12 mouse cellular contexts compared by ENCODE assay signal in the genomic region with DNA sequence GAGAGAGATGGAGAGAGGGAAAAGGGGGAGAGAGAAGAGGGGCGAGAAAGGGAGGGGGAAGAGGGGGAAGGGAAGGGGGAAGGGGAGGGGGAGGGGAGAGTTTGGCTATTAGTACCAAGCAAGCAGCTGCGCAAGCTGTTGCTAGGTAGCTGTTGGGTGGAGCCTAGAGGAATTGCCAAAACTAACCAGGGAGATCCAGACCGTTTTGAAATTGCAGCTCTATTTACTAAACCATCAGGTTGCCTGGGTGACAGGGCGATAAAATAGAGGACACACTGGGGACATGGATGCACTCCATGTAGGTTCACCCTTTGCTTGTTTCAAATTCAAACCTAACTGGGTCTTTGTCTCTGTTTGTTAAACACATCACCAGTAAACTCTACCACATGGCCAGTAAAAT. TPM values are rescaled to one million over a fixed set of nuclear protein-coding genes. Genes with fewer than 3 reads are reported as not detected.
DNase-seq lines count a peak whose midpoint lies in the region; ATAC-seq and TF ChIP-seq lines count a peak whose summit lies in the region.
"Had no signal": no experiment of that assay in that cellular context is flagged by ENCODE, and none has a peak within 500 bp of the region (broad histone marks: within the 10 kb centered on the region; RNA-seq: fewer than 3 reads in every experiment).

No protein-coding gene starts in this region.

- no peaks in the 10 kb centered on the region for H3K27me3 ChIP-seq in lung, embryonic 14.5 days (ENCODE audit: insufficient read depth, low read length)
- H3K27me3 ChIP-seq in myocyte (ENCODE audit: control insufficient read depth, insufficient read depth, insufficient read length): peaks cover 5% of the 10 kb centered on the region
- H3K27me3 ChIP-seq: stomach, embryonic 15.5 days had no signal

- no peak for ATAC-seq in lung, embryonic 14.5 days (ENCODE audit: insufficient read depth)

- TF ChIP-seq CTCF in lung, embryonic 14.5 days (IDR thresholded peaks at IDR 0.05; ENCODE audit: low read depth): no peak
- TF ChIP-seq CTCF in lung, adult 2 months (IDR thresholded peaks at IDR 0.05; ENCODE audit: insufficient read depth, low read length): no peak

- intact Hi-C loops in heart, postnatal 25 days (cut with DNase I): loop anchor here (2.0 to 5.0 kb wide), 2 partner anchors 36 to 248 kb away; no protein-coding TSS in a partner anchor

- peak; percentile 37 for DNase-seq in embryo, embryonic 10.5 days (ENCODE audit: low spot score)
- no peak for DNase-seq in embryo, embryonic 9.5 days (ENCODE audit: extremely low spot score)
- peak; percentile 39 for DNase-seq in lung, embryonic 14.5 days
- DNase-seq in lung, adult 2 months: no peak
- peak; percentile 40 for DNase-seq in heart, postnatal 25 days (ENCODE audit: low spot score)
- no peak for DNase-seq in right cerebral cortex, postnatal 36 days (ENCODE audit: low spot score in 2 of 2)
- DNase-seq in layer of hippocampus, adult 11-12 months (ENCODE audit: low spot score): no peak

- H3ac ChIP-seq in myocyte (ENCODE audit: control insufficient read depth, insufficient read length): no peak overlapping the region

- no peaks in the 10 kb centered on the region for H3K9me3 ChIP-seq in lung, embryonic 14.5 days (ENCODE audit: low read depth, low read length)
- H3K9me3 ChIP-seq: embryonic facial prominence, embryonic 12.5 days; stomach, embryonic 15.5 days had no signal

- 27% methylated on average over 4 of the region's 4 CpGs for WGBS in lung, embryonic 14.5 days
- 33% methylated on average over 4 of the region's 4 CpGs for WGBS in lung, adult 2 months

- H3K27ac ChIP-seq in lung, embryonic 14.5 days (ENCODE audit: low read depth): no peak overlapping the region
- H3K27ac ChIP-seq: embryonic facial prominence, embryonic 12.5 days; left cerebral cortex, adult 2 months; stomach, embryonic 15.5 days had no signal

- no peaks in the 10 kb centered on the region for H3K36me3 ChIP-seq in lung, embryonic 14.5 days (ENCODE audit: insufficient read depth)
- no peaks in the 10 kb centered on the region for H3K36me3 ChIP-seq in myocyte (ENCODE audit: control insufficient read depth, insufficient read depth)
- H3K36me3 ChIP-seq: embryonic facial prominence, embryonic 12.5 days; stomach, embryonic 15.5 days had no signal

- peaks cover 3% of the 10 kb centered on the region; the same call in 1 of the 2 replicates for H3K4me1 ChIP-seq in lung, embryonic 14.5 days (ENCODE audit: insufficient read depth)
- peaks cover 5% of the 10 kb centered on the region; the same call in 1 of the 2 replicates for H3K4me1 ChIP-seq in lung, adult 2 months (ENCODE audit: control insufficient read depth, insufficient read depth, low read length)

- H3K4me2 ChIP-seq in lung, embryonic 14.5 days: no peak overlapping the region
- peak overlapping the region; percentile 45 for H3K4me2 ChIP-seq in myocyte (ENCODE audit: low read depth)
- H3K4me2 ChIP-seq: embryonic facial prominence, embryonic 12.5 days; stomach, embryonic 15.5 days had no signal

- H3K4me3 ChIP-seq in lung, embryonic 14.5 days (ENCODE audit: low read depth, low read length): no peak overlapping the region
- no peak overlapping the region for H3K4me3 ChIP-seq in lung, adult 2 months (replicated peaks; ENCODE audit: extremely low read depth, low read depth, low read length)
- H3K4me3 ChIP-seq in myocyte: no peak overlapping the region
- H3K4me3 ChIP-seq: embryonic facial prominence, embryonic 12.5 days; left cerebral cortex, adult 2 months; stomach, embryonic 15.5 days had no signal

- H3K79me2 ChIP-seq in myocyte (ENCODE audit: control insufficient read depth, insufficient read depth): no peaks in the 10 kb centered on the region

- no peak overlapping the region for H3K9ac ChIP-seq in lung, embryonic 14.5 days
- H3K9ac ChIP-seq: embryonic facial prominence, embryonic 12.5 days; stomach, embryonic 15.5 days had no signal

- no peak for TF ChIP-seq POLR2A in lung, adult 2 months (IDR thresholded peaks at IDR 0.05; ENCODE audit: borderline replicate concordance, extremely low read depth, low read depth, low read length)
- no peak for TF ChIP-seq POLR2A in myocyte (IDR thresholded peaks at IDR 0.05; ENCODE audit: insufficient read length, low read depth)

TF ChIP-seq in myocyte, 11 proteins besides CTCF, POLR2A, EP300 and RAD21:
- no peak for TF ChIP-seq TCF12 (IDR thresholded peaks at IDR 0.05; ENCODE audit: insufficient read depth, poor library complexity, severe bottlenecking)
- TF ChIP-seq SRF (IDR thresholded peaks at IDR 0.05; ENCODE audit: control insufficient read depth, insufficient read length, low read depth): no peak
- TF ChIP-seq MYOD1 (IDR thresholded peaks at IDR 0.05; ENCODE audit: control insufficient read depth in 1 of 3, insufficient read length in 2 of 3, low read depth in 2 of 3): no peak
- TF ChIP-seq POLR2AphosphoS2 (IDR thresholded peaks at IDR 0.05; ENCODE audit: insufficient read length, low read depth): no peak
- TF ChIP-seq TCF3 (IDR thresholded peaks at IDR 0.05; ENCODE audit: insufficient read length, low read depth): no peak
- no peak for TF ChIP-seq MYOG (IDR thresholded peaks at IDR 0.05; ENCODE audit: control insufficient read depth in 1 of 3, insufficient read depth in 1 of 3, insufficient read length in 2 of 3, low read depth in 2 of 3)
- TF ChIP-seq CEBPB (IDR thresholded peaks at IDR 0.05; ENCODE audit: insufficient read depth, poor library complexity, severe bottlenecking): no peak
- no peak for TF ChIP-seq REST (IDR thresholded peaks at IDR 0.05; ENCODE audit: insufficient read depth, insufficient read length)
- TF ChIP-seq USF1 (IDR thresholded peaks at IDR 0.05; ENCODE audit: low read depth): no peak
- TF ChIP-seq MAX (IDR thresholded peaks at IDR 0.05; ENCODE audit: low read depth): no peak
- TF ChIP-seq E2F4 (IDR thresholded peaks at IDR 0.05; ENCODE audit: insufficient read depth): no peak

RNA-seq across cellular contexts. Expression of a gene that starts 23.8 kb away (rescaled TPM):
- polyA plus RNA-seq in lung, embryonic 14.5 days (2014; fragmentation: Nextera tagmentation; extraction: Ambion mirVana): 0.11 and 0.35 TPM in 2 replicates
- polyA plus RNA-seq in lung, adult 2 months (2012; rRNA removed): 0.22 and 2.0 TPM in 2 replicates
- 10 to 100 TPM; 62.9 to 66.5 TPM for total RNA-seq in heart, postnatal 25 days (2021)
- polyA plus RNA-seq in myocyte (2012; fragmentation: generic; extraction: Trizol): 55.6 TPM
- total RNA-seq: hematopoietic stem cell, adult 5-6 weeks; left cerebral cortex, adult 2 months had no signal

Comparison
In these comparisons a context has a peak if more than half of its experiments do, and no peak if none do; other contexts are left out.
1. DNase-seq: peak in embryo, embryonic 10.5 days (single experiment), lung, embryonic 14.5 days (single experiment) and heart, postnatal 25 days (single experiment); none in embryo, embryonic 9.5 days (single experiment), lung, adult 2 months (single experiment), right cerebral cortex, postnatal 36 days (0 of 2) and layer of hippocampus, adult 11-12 months (single experiment).
2. RNA of a gene that starts 23.8 kb away (polyA plus RNA-seq): 55.6 TPM in myocyte (single experiment); 0.22 to 2.0 TPM in lung, adult 2 months and 0.11 to 0.35 TPM in lung, embryonic 14.5 days; every median in the first group is over 10 times any median in the second.